Mouse (Mus musculus): ENCODE measurements around the gene Gm21834. TPM values are rescaled to one million over a fixed set of nuclear protein-coding genes. Genes with fewer than 3 reads are reported as not detected.

Gm21834 gene
- total RNA-seq (2023) = not detected

GRCm38 (mm10) chr17:57742119-57742518 lies at the start of gene Gm21834:
Gene Gm21834 (minus strand): TSS chr17:57742219.

GRCm38 (mm10) chr17:57768622-57769610 lies 26.9 kb upstream of the Gm21834 start, which contains the start of gene Cntnap5c:
Gene Cntnap5c (plus strand): TSS chr17:57769570.

Other genes starting within 250 kb of the Gm21834 start
- not detected for gene Vmn2r120, start 196.7 kb downstream of the Gm21834 start, total RNA-seq (2023)
- gene Cntnap5c, start 27.4 kb upstream of the Gm21834 start, total RNA-seq (2023) = not detected